Mouse (Mus musculus) E14TG2a.4 (cell line): Measurements from ENCODE around the gene Ctdspl2.
"Not testable (repeated sequence)": the region's sequence is repeated elsewhere in the genome, so short reads cannot be mapped to it uniquely, and the experiment has no call there.

ENCODE experiments used
- H3K27me3 ChIP-seq: 2 replicates; pipeline ENCODE4 v1.6.1; 2014; ENCODE audit warnings: low read length, control low read depth; ENCODE audit not compliant: insufficient read depth
- H3K36me3 ChIP-seq: 2 replicates; pipeline ENCODE4 v1.6.1; 2014; ENCODE audit warnings: low read length, control low read depth; ENCODE audit not compliant: insufficient read depth
- H3K4me1 ChIP-seq: replicated peaks from 2 replicates; pipeline ENCODE4 v1.6.1; 2014; ENCODE audit warnings: low read depth, low read length, control low read depth
- H3K4me3 ChIP-seq: replicated peaks from 2 replicates; pipeline ENCODE4 v1.5.1; 2014; ENCODE audit warnings: mild to moderate bottlenecking, low read length
- H3K9me3 ChIP-seq: 2 replicates; pipeline ENCODE4 v1.6.1; 2014; ENCODE audit warnings: low read length, control low read depth
- CTCF ChIP-seq: conservative IDR thresholded peaks from 2 replicates; pipeline ENCODE4 v1.5.1; 2014; ENCODE audit warnings: low read length
- NANOG ChIP-seq: IDR thresholded peaks from 2 replicates; pipeline ENCODE4 v1.6.1; 2014; ENCODE audit warnings: borderline replicate concordance, low read length, mixed read lengths
- POU5F1 ChIP-seq: IDR thresholded peaks from 2 replicates; pipeline ENCODE4 v1.6.1; 2014; ENCODE audit warnings: low read length, borderline replicate concordance

Ctdspl2 gene

DNA sequence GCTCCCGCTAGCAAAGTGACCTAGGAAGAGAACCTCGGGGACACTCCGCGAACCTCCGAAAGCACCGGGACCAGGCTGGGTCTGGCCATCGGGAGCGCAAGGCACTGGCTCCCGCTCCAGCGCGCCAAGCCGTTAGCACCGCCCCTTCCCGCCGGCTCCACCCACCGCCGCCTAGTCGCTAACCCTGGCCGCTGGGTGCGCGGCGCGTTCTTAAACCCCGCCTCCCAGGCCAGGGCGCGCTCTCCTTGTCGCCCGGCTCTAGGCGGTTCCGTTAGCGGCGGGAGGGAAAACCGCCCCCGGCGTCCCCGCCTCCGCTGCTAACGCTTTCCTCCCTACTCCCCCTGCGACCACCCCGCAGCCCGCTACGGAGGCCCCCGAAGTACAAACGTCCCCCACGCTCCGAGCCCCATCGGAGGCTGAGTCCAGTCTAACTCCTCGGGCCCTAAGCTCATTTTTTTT is at the start of gene Ctdspl2, which contains the start of gene Mageb3:
TSS of gene Ctdspl2 (plus strand) at position 237 of the 459 bp plus-strand sequence.
TSS of gene Mageb3 (minus strand) at position 328 of the 459 bp plus-strand sequence.
- H3K4me1 ChIP-seq = peaks cover 23% of the 10 kb centered on the region
- TF ChIP-seq POU5F1 (no peak), NANOG (no peak), CTCF (no peak)
- peak within 1 kb of the TSS; percentile 99 for H3K4me3 ChIP-seq
- H3K36me3 ChIP-seq = peaks cover 16% of the 10 kb centered on the region
- no peaks in the 10 kb centered on the region; the same call in 1 of the 2 replicates for H3K9me3 ChIP-seq
- no peaks in the 10 kb centered on the region for H3K27me3 ChIP-seq

DNA sequence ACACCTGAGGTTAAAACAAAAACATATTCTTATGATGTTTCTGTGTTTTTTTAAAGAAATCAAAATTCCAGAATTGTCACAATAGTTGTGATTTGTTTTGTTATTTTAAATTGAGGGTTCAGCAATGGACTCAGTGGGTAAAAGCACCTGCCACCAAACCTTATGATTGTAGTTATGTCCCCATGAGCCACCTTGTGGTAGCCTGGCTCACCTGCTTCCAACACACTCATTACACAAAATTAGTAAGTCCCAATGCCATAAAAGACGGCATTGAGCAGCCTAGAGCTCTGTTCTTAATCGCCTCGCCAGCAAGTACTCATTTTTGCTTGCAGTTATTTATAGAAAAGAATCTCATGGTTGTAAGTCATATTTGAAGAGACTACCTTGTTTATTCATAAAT is 45.8 kb upstream of the Ctdspl2 start:
- H3K27me3 ChIP-seq = no peaks in the 10 kb centered on the region
- peaks cover 21% of the 10 kb centered on the region for H3K4me1 ChIP-seq
- H3K36me3 ChIP-seq = peaks cover 43% of the 10 kb centered on the region
- no peak overlapping the region for H3K4me3 ChIP-seq
- TF ChIP-seq POU5F1 (no peak), CTCF (0 out of 2 replicates have a peak, but pooled peaks have one; percentile 6)
- no peaks in the 10 kb centered on the region for H3K9me3 ChIP-seq

DNA sequence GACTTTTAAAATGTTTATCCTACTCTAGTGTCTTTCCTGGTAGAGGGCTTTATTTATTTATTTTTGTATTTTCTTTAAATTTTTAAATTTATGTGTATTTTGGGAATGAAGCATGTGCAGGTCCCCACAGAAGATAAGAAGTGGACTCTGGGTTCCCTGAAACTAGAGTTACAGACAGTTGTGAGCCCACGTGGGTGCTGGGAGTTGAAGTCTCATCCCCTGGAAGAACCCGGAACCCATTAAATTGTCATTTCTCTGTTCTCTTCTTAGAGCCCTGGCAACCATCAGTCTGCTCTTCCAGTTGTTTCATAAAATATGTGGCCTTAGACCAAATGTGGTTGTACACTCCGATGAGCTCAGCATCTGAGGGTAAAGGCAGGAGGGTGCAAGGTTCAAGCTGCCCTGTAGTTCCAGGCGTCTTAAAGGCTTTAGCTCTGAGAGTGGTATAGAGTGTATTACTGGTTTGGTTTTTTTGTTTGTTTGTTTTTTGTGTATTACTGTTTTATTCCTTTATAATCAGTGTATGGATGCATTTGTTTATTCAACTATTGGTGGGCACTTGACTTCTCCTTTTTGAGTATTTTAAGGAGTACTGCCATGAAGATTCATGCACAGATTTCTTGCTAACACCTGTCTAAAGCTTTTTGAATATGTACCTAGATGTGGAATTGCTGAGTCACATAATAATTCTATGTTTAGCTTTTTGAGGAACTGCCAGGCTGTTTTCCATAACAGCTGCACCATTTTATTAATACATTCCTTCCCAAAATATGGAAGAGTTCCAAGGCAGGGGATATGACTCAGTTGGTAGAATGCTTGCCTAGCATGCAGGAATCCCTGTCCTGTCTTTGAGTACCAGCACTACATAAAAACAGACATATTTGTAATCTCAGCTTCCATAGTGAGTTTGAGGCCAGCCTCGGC is 39.5 kb upstream of the Ctdspl2 start:
- no peaks in the 10 kb centered on the region for H3K27me3 ChIP-seq
- TF ChIP-seq NANOG = no peak
- TF ChIP-seq CTCF = no peak
- TF ChIP-seq POU5F1 = no peak
- H3K4me1 ChIP-seq = peaks cover 18% of the 10 kb centered on the region
- peaks cover 19% of the 10 kb centered on the region for H3K36me3 ChIP-seq
- no peak overlapping the region for H3K4me3 ChIP-seq
- H3K9me3 ChIP-seq = no peaks in the 10 kb centered on the region

DNA sequence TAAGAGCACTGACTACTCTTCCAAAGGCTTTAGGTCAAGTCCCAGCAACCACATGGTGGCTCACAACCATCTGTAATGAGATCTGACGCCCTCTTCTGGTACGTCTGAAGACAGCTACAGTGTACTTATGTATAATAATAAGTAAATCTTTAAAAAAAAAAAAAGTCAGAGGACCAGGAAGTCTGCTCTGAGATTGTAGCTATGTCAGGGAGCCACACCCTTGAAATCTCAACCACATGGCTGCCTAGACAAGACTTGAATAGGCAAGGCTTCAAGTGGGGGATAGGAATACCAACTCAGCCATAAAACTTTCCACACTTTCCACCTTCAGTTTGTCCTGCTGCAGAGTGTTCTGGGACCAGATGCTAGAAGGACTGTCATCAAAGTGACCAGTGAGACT is 18.2 kb upstream of the Ctdspl2 start:
- H3K9me3 ChIP-seq, H3K4me1 ChIP-seq, H3K4me3 ChIP-seq, H3K27me3 ChIP-seq, H3K36me3 ChIP-seq: not testable (repeated sequence)

DNA sequence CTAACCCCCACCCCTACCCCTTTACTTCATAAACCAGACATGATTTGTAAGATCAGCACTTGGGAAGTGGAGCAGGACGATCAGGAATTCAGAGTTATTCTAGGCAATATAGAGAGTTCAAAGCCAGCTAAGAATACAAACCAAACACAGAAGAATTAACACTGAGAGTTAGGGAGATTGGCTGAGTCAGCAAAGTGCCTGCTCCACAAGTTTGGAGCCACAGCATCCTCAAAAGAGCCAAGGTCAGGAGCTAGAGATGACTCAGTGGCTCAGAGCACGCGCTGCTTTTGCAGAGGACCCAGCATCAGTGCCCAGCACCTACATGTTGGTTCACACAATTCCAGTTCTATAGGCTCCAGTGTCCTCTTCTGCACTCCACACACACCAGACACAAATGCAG is 12.4 kb upstream of the Ctdspl2 start:
- Histone ChIP-seq H3K4me3 (no peak overlapping the region), H3K36me3 (no peaks in the 10 kb centered on the region), H3K27me3 (no peaks in the 10 kb centered on the region), H3K9me3 (peaks cover 5% of the 10 kb centered on the region), H3K4me1 (no peaks in the 10 kb centered on the region)
- TF ChIP-seq POU5F1 (no peak), NANOG (no peak), CTCF (no peak)

DNA sequence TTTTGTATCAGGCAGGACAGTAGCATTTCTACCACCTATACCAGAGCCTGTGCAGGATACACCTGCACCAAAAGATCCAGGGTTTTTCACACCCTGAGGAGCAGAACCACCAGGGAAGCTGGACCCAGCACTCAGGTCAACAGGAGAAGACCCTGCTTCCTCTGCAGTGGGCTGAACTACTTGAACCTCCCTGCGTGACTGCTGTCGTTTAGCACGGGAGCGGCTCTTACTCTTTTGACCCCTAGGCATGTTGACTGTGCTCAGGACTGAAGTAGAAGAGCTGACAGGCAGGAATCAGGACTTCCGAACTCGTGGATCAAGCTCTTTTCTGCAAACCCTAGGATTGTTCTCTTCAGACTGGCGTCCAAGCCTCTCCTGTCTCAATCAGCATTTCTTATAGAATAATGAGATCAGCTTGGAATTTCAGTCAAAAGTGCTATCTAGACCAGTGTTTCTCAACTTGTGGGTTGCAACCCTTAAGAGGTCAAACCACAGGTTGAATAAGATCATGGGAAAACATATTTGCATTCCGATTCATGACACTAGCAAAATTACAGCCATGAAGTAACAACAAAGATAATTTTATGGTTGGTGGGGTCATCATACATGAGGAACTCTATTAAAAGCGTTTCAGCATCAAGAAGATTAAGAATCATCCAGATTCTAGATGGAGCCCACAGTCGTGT is 687 bp upstream of the Ctdspl2 start:
- Histone ChIP-seq H3K27me3 (no peaks in the 10 kb centered on the region), H3K36me3 (peaks cover 10% of the 10 kb centered on the region), H3K4me1 (peaks cover 23% of the 10 kb centered on the region), H3K9me3 (no peaks in the 10 kb centered on the region; the same call in 1 of the 2 replicates), H3K4me3 (peak overlapping the region; percentile 99)
- TF ChIP-seq NANOG = no peak

DNA sequence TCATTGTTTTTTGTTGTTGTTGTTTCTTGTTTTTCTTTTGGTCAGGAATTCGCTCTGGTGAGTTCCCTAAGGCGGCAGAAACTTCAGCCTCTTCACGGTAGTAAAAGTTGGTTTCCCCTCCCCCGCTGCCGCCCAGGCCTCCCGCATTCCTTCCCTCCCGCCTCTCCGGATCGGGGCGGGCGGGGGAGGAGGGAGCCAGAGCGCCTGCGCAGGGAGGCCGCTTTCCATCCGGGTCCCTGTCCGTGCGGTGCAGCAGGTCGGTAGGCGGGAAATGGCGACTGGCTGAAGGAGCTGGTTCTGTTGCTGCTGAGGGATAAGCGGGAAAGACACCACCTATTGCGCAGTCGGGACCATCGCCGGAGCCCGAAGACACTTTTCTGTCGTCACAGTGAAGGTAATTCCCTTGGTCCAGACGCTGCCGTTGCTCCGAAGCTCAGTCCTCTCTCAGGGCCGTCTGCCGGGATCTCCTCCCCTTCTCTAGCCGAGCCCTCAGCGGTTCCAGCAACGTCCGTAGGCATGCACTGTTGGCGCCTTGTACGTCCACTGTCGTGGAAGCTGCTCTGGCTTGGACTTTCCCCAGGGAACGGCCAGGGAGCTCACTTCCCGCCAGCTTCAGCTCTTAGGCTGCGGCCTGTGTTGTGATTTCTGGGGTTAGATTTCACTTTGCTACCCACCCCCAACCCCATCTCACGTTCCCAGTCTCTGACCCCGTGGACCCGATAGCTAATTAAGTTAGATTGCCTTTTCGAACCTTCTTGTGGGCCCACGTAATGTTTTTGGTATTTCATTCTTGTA is 620 bp downstream of the Ctdspl2 start:
- no peak for TF ChIP-seq CTCF
- TF ChIP-seq POU5F1 = no peak
- no peak for TF ChIP-seq NANOG
- Histone ChIP-seq H3K4me3 (peak overlapping the region; percentile 99), H3K36me3 (peaks cover 17% of the 10 kb centered on the region), H3K4me1 (peaks cover 23% of the 10 kb centered on the region), H3K9me3 (no peaks in the 10 kb centered on the region; the same call in 1 of the 2 replicates), H3K27me3 (no peaks in the 10 kb centered on the region)

DNA sequence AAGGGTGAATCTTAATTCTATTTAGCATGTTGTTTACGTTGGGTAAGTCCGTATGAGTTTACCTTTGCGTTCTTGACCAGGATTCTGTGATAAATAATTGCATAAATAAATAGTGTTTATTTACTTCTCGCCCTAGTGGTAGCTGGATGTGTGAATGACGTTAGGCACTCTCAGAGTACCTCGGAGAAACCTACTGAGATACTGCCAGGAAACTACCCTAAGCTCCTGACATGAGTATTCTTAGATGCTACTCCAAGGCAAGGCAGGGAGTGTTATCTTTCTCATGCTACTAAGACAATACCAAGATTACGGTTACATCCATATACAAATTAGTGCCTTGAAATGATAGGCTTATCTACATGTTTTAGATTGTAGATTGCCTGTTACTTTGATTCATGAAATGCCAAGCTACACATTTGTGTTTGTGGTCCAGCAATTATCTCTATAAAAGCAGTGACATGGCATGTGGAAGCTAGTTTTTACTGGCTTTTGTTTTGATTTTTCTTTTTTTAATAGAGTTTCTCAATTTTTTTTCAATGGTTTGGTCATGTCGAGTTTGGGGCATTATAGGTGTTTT is 1.5 kb downstream of the Ctdspl2 start:
- Histone ChIP-seq H3K36me3 (peaks cover 24% of the 10 kb centered on the region), H3K9me3 (no peaks in the 10 kb centered on the region), H3K27me3 (no peaks in the 10 kb centered on the region), H3K4me3 (peak overlapping the region; percentile 99), H3K4me1 (peaks cover 24% of the 10 kb centered on the region)
- TF ChIP-seq CTCF (no peak), POU5F1 (no peak), NANOG (no peak)
